Mouse (Mus musculus): ENCODE results near the gene Tet1. TPM values are rescaled to one million over a fixed set of nuclear protein-coding genes. Genes with fewer than 3 reads are reported as not detected.

The Tet1 gene
- polyA plus RNA-seq, 1 experiment, result 0.11 TPM

- Histone ChIP-seq H3K27me3 (ENCODE audit: control insufficient read depth, insufficient read depth, low read length) (no peaks in the 10 kb centered on the region), H3K27ac (ENCODE audit: control insufficient read depth, insufficient read depth, low read depth, low read length) (no peak overlapping the region), H3K4me3 (ENCODE audit: control insufficient read depth, low read depth, low read length) (no peak overlapping the region), H3K4me1 (ENCODE audit: control insufficient read depth, insufficient read depth, low read length) (peaks cover 2% of the 10 kb centered on the region; the same call in 1 of the 2 replicates), H3K36me3 (ENCODE audit: control insufficient read depth, insufficient read depth, low read length) (no peaks in the 10 kb centered on the region)
- TF ChIP-seq CTCF (IDR thresholded peaks at IDR 0.05; ENCODE audit: control insufficient read depth, insufficient read depth, insufficient replicate concordance, low read depth, low read length) (peak; percentile 39; the same call in 1 of the 2 replicates), POLR2A (IDR thresholded peaks at IDR 0.05; ENCODE audit: control insufficient read depth, low read depth, low read length) (no peak)
Observed at GRCm38 (mm10) chr10:62881211-62881610, 27.6 kb downstream of the Tet1 start.

GRCm38 (mm10) chr10:62878056-62878455 is 30.7 kb downstream of the Tet1 start:
- H3K27me3 ChIP-seq (ENCODE audit: control insufficient read depth, insufficient read depth, low read length), result no peaks in the 10 kb centered on the region
- H3K27ac ChIP-seq (ENCODE audit: control insufficient read depth, insufficient read depth, low read depth, low read length), result no peak overlapping the region
- H3K4me1 ChIP-seq (ENCODE audit: control insufficient read depth, insufficient read depth, low read length), result 0 out of 2 replicates have a peak, but pooled peaks cover 2% of the 10 kb centered on the region
- no peak overlapping the region for H3K4me3 ChIP-seq (ENCODE audit: control insufficient read depth, low read depth, low read length)
- no peaks in the 10 kb centered on the region for H3K36me3 ChIP-seq (ENCODE audit: control insufficient read depth, insufficient read depth, low read length)
- TF ChIP-seq CTCF (IDR thresholded peaks at IDR 0.05; ENCODE audit: control insufficient read depth, insufficient read depth, insufficient replicate concordance, low read depth, low read length) (no peak), POLR2A (IDR thresholded peaks at IDR 0.05; ENCODE audit: control insufficient read depth, low read depth, low read length) (no peak)

DNA sequence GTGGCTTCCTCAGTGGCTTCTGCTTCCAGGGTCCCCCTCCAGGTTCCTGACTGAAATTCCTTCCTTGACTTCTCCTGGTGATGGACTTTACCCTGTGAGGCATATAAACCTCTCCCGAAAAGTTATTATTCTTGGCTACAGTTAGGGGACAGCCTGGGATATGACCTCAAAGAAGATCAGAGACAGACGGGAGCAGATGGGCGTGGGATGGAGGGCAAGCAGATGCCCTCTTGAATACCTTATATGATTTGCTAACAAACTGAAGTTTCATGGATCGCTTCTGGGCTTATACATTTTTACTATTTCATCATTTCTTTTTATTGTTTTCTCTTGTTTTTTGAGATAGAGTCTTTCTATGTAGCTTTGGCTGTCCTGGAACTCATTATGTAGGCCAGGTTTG is 33.2 kb downstream of the Tet1 start:
- Histone ChIP-seq H3K36me3 (ENCODE audit: control insufficient read depth, insufficient read depth, low read length) (no peaks in the 10 kb centered on the region), H3K27ac (ENCODE audit: control insufficient read depth, insufficient read depth, low read depth, low read length) (no peak overlapping the region), H3K4me1 (ENCODE audit: control insufficient read depth, insufficient read depth, low read length) (0 out of 2 replicates have a peak, but pooled peaks cover 2% of the 10 kb centered on the region), H3K27me3 (ENCODE audit: control insufficient read depth, insufficient read depth, low read length) (no peaks in the 10 kb centered on the region), H3K4me3 (ENCODE audit: control insufficient read depth, low read depth, low read length) (no peak overlapping the region)
- TF ChIP-seq CTCF (IDR thresholded peaks at IDR 0.05; ENCODE audit: control insufficient read depth, insufficient read depth, insufficient replicate concordance, low read depth, low read length) (no peak), POLR2A (IDR thresholded peaks at IDR 0.05; ENCODE audit: control insufficient read depth, low read depth, low read length) (no peak)

- 0 out of 2 replicates have a peak, but pooled peaks cover 2% of the 10 kb centered on the region for H3K4me1 ChIP-seq (ENCODE audit: control insufficient read depth, insufficient read depth, low read length)
- no peaks in the 10 kb centered on the region for H3K36me3 ChIP-seq (ENCODE audit: control insufficient read depth, insufficient read depth, low read length)
- no peak overlapping the region for H3K4me3 ChIP-seq (ENCODE audit: control insufficient read depth, low read depth, low read length)
- no peaks in the 10 kb centered on the region for H3K27me3 ChIP-seq (ENCODE audit: control insufficient read depth, insufficient read depth, low read length)
- no peak overlapping the region for H3K27ac ChIP-seq (ENCODE audit: control insufficient read depth, insufficient read depth, low read depth, low read length)
- no peak for TF ChIP-seq CTCF (IDR thresholded peaks at IDR 0.05; ENCODE audit: control insufficient read depth, insufficient read depth, insufficient replicate concordance, low read depth, low read length)
- TF ChIP-seq POLR2A (IDR thresholded peaks at IDR 0.05; ENCODE audit: control insufficient read depth, low read depth, low read length), result no peak
Observed at GRCm38 (mm10) chr10:62874828-62875227, 34.0 kb downstream of the Tet1 start.

- H3K27ac ChIP-seq (ENCODE audit: control insufficient read depth, insufficient read depth, low read depth, low read length), result no peak overlapping the region
- TF ChIP-seq POLR2A (IDR thresholded peaks at IDR 0.05; ENCODE audit: control insufficient read depth, low read depth, low read length), result no peak
- no peak for TF ChIP-seq CTCF (IDR thresholded peaks at IDR 0.05; ENCODE audit: control insufficient read depth, insufficient read depth, insufficient replicate concordance, low read depth, low read length)
- H3K27me3 ChIP-seq (ENCODE audit: control insufficient read depth, insufficient read depth, low read length), result no peaks in the 10 kb centered on the region
- no peaks in the 10 kb centered on the region for H3K4me1 ChIP-seq (ENCODE audit: control insufficient read depth, insufficient read depth, low read length)
- no peaks in the 10 kb centered on the region for H3K36me3 ChIP-seq (ENCODE audit: control insufficient read depth, insufficient read depth, low read length)
- no peak overlapping the region for H3K4me3 ChIP-seq (ENCODE audit: control insufficient read depth, low read depth, low read length)
Observed at GRCm38 (mm10) chr10:62866035-62866791, 42.6 kb downstream of the Tet1 start.

- TF ChIP-seq CTCF (IDR thresholded peaks at IDR 0.05; ENCODE audit: control insufficient read depth, insufficient read depth, insufficient replicate concordance, low read depth, low read length), result no peak
- TF ChIP-seq POLR2A (IDR thresholded peaks at IDR 0.05; ENCODE audit: control insufficient read depth, low read depth, low read length), result no peak; the same call in 1 of the 2 replicates
- H3K27me3 ChIP-seq (ENCODE audit: control insufficient read depth, insufficient read depth, low read length), result no peaks in the 10 kb centered on the region
- no peaks in the 10 kb centered on the region for H3K4me1 ChIP-seq (ENCODE audit: control insufficient read depth, insufficient read depth, low read length)
- peak overlapping the region; percentile 8 for H3K4me3 ChIP-seq (ENCODE audit: control insufficient read depth, low read depth, low read length)
- H3K27ac ChIP-seq (ENCODE audit: control insufficient read depth, insufficient read depth, low read depth, low read length), result no peak overlapping the region
- H3K36me3 ChIP-seq (ENCODE audit: control insufficient read depth, insufficient read depth, low read length), result no peaks in the 10 kb centered on the region
Observed at GRCm38 (mm10) chr10:62865167-62866034, 43.4 kb downstream of the Tet1 start.

DNA sequence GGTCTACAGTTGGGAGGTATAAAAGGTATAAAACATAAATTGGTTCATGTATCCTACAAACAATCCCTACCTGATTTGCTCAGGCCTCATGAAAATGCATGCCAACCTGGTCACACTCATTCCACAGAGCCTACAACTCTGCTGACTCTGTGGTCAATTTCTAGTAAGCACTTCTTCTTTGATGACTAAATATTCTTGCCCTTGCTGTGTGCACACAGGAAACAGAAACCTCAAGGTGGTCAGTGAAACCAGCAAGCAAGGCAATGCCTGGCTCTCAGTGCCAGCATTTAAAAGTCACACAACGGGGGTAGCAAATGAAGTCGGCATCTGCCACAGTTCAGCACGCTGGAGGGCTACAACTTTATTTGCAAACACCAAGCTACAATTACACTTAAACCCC is 45.2 kb downstream of the Tet1 start:
- H3K4me3 ChIP-seq (ENCODE audit: control insufficient read depth, low read depth, low read length), result no peak overlapping the region
- no peaks in the 10 kb centered on the region for H3K27me3 ChIP-seq (ENCODE audit: control insufficient read depth, insufficient read depth, low read length)
- H3K27ac ChIP-seq (ENCODE audit: control insufficient read depth, insufficient read depth, low read depth, low read length), result no peak overlapping the region
- H3K4me1 ChIP-seq (ENCODE audit: control insufficient read depth, insufficient read depth, low read length), result no peaks in the 10 kb centered on the region
- no peaks in the 10 kb centered on the region for H3K36me3 ChIP-seq (ENCODE audit: control insufficient read depth, insufficient read depth, low read length)
- TF ChIP-seq CTCF (IDR thresholded peaks at IDR 0.05; ENCODE audit: control insufficient read depth, insufficient read depth, insufficient replicate concordance, low read depth, low read length) (no peak), POLR2A (IDR thresholded peaks at IDR 0.05; ENCODE audit: control insufficient read depth, low read depth, low read length) (no peak)

Measured in testis, adult 2 months (tissue).